Mouse (Mus musculus) neural tube, postnatal 0 days (tissue): ENCODE data around the gene Olfr701. TPM values are rescaled to one million over a fixed set of nuclear protein-coding genes. Genes with fewer than 3 reads are reported as not detected.

ENCODE experiments used
- polyA plus RNA-seq: library from polyadenylated mRNA; unstranded; fragments of >200 nt; fragmentation: Nextera tagmentation; extraction: Ambion mirVana; gene quantifications from 2 replicates; pipeline ENCODE4 v1.2.1, GENCODE M21; 2015

Gene Olfr701
- polyA plus RNA-seq, result not detected in 2 replicates

DNA sequence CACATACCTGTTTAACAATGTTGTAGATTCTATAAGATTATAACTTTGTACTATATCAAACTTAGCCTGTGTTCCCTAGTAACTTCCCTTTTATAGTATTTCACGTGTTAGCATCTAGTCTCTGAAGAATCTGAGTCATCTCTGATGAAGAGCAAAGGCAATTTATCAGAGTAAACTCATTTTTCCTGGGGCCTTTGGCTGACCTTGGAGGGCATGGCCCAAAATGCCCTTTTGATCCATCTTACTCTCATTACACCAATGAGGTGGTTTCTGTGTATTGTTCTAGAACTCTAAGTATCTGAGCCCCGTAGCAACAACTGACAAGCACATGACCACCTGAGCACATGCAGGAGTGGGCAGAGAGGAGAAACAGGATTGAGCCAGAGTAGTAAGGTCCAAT, at the start of gene Olfr701:
Olfr701 (plus strand) TSS at position 301 of the 400 bp plus-strand sequence.

DNA sequence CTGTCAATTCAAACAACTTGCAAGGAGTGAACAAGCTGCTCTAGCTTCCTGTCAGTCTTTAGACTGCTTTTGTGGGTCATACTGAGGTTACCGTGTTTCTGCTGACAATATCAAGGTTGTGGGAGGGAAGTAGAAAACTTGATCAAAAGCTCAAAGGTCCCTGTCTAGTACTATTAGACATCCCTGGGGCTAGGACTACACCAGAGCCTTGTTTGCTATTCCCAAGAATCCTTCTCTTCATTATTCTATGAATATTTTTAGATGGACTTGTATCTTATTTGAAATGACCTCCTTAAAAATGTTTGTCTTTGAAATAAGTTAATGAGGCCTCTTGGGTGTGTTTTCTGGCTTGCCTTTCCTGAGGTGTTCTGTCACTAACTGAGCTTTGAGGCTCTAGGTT, 20.8 kb upstream of the Olfr701 start, which contains the start of gene Olfr699:
Olfr699 (minus strand) TSS at position 101 of the 400 bp plus-strand sequence.

DNA sequence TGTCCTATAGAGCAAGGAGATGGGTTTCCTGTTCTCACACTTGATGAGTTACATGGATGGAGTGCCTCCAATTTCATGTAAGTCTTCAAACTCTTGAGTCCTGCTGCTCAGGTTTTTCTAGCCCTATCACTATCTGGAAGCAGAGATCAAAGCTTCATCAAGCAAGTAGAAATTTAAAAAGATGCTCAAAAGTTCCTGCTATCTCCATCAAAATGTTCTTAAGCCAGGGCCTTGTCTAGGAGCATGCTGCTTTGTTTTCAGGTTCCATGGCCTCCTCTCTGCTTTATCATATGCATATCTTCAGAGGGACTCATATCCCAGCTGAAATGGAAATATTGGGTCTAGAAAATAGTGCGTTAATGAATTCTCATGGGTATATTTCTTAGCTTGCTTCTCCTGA, 5.2 kb upstream of the Olfr701 start, which contains the start of gene Olfr700:
Olfr700 (minus strand) TSS at position 101 of the 400 bp plus-strand sequence.

DNA sequence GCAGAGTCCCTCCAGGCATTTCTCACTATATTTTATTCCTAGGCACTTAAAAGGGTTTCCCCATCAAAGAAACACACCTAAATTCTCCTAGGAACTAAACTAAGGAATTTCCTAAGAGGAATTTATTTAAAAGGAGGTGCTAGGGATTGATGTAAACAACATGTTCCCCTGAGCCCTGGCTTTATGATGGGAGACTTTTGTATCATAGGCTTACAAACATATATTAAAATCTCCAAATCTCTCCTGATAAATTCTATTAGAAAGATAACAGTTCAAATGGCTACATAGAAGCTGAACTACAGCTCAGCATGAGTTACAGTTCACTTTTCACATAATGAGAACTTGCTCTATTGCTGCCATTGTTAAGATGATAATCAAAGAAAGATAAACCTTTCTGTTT, 19.9 kb downstream of the Olfr701 start, which contains the start of gene Olfr702:
Olfr702 (minus strand) TSS at position 101 of the 400 bp plus-strand sequence.

DNA sequence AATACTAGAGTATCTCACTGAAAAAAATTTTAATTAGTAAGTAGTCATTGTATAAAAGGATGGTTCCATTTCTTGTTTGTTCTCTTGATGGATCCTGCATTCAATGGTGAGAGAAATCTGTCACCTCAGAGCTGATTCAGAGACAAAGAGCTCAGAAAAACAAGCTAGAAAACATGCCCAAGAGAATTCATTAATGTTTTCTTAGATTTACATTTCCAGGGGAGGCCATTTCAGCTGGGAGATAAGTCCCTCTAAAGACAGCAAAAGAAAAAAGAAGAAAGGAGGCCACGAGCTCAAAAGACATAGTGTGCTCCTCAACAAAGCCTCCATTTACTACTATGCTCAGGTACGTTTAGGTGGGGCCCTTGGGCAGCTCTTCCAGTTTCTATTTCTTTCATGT, 29.1 kb downstream of the Olfr701 start, which contains the start of gene Olfr703:
Olfr703 (plus strand) TSS at position 301 of the 400 bp plus-strand sequence.

DNA sequence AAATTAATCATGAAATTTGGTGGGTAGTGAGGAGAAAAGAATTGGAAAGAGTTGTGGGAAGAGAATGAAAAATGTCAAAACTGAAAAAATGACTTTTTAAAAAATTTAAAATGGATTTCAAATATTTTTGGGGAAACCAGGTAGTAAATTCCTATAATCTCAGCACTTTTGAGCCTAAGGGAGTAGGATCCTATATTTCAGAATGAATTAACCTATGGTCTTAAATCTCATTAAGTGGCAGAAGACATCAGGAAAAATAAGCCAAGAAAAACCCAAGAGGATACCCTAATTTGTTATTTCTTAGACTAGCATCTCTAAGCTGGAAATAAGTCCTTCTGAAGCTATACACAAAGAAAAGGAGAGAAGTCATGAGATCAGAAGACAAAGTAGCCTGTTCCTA, 49.0 kb downstream of the Olfr701 start, which contains the start of gene Olfr704:
Olfr704 (plus strand) TSS at position 301 of the 400 bp plus-strand sequence.

Other genes starting within 250 kb of the Olfr701 start
- gene Olfr693, start 133.5 kb upstream of the Olfr701 start, polyA plus RNA-seq, result 0.05 TPM in 1 of 2 replicates, not detected in the other
- not detected in 2 replicates for gene Olfr694, start 122.3 kb upstream of the Olfr701 start, polyA plus RNA-seq
- not detected in 2 replicates for gene Olfr695, start 97.7 kb upstream of the Olfr701 start, polyA plus RNA-seq
- gene Olfr697, start 71.7 kb upstream of the Olfr701 start, polyA plus RNA-seq, result not detected in 2 replicates
- not detected in 2 replicates for gene Olfr698, start 58.7 kb upstream of the Olfr701 start, polyA plus RNA-seq
- not detected in 2 replicates for gene Olfr699, start 20.9 kb upstream of the Olfr701 start, polyA plus RNA-seq
- gene Olfr700, start 5.3 kb upstream of the Olfr701 start, polyA plus RNA-seq, result not detected in 2 replicates
- not detected in 2 replicates for gene Olfr702, start 19.8 kb downstream of the Olfr701 start, polyA plus RNA-seq
- not detected in 2 replicates for gene Olfr703, start 29.2 kb downstream of the Olfr701 start, polyA plus RNA-seq
- not detected in 2 replicates for gene Olfr704, start 49.1 kb downstream of the Olfr701 start, polyA plus RNA-seq
- gene Olfr705, start 62.8 kb downstream of the Olfr701 start, polyA plus RNA-seq, result not detected in 2 replicates
- not detected in 2 replicates for gene Olfr706, start 74.0 kb downstream of the Olfr701 start, polyA plus RNA-seq
- not detected in 2 replicates for gene Olfr707, start 87.1 kb downstream of the Olfr701 start, polyA plus RNA-seq
- not detected in 2 replicates for gene Olfr1532-ps1, start 93.9 kb downstream of the Olfr701 start, polyA plus RNA-seq
- gene Olfr709-ps1, start 118.1 kb downstream of the Olfr701 start, polyA plus RNA-seq, result not detected in 2 replicates
- not detected in 2 replicates for gene Olfr710, start 134.2 kb downstream of the Olfr701 start, polyA plus RNA-seq
- gene Olfr6, start 149.8 kb downstream of the Olfr701 start, polyA plus RNA-seq, result not detected in 2 replicates
- not detected in 2 replicates for gene Olfr711, start 161.3 kb downstream of the Olfr701 start, polyA plus RNA-seq
- not detected in 2 replicates for gene Olfr2, start 191.9 kb downstream of the Olfr701 start, polyA plus RNA-seq
- gene Olfr713, start 217.0 kb downstream of the Olfr701 start, polyA plus RNA-seq, result not detected in 2 replicates